Mouse (Mus musculus): ENCODE measurements around the gene Rpl24.

DNA sequence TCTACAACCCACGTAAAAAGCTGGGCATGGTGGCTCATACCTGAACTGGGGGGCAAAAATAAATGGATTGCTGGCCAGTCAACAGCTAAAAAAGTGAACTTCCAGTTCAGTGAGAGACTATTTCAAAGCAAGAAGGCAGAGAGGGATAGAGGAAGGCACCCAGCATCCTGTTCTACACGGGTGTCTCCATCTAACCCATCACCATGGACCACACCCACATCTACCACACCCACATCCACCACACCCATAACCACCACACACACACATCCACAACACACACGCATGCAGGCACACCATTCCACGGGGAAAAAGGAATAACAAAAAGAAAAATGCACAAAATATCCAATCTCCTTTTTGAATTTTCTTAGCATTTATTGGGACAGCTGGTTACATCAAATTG is 42.1 kb upstream of the Rpl24 start:
- TF ChIP-seq POLR2A (IDR thresholded peaks at IDR 0.05; ENCODE audit: low read depth, low read length) (no peak), CTCF (conservative IDR thresholded peaks at IDR 0.05; ENCODE audit: insufficient read depth, insufficient read length, low read depth, low read length) (no peak)
